ENCODE assay signal across 8 mouse cellular contexts in genomic region chr9:57639661-57640328, GRCm38 (mm10). TPM values are rescaled to one million over a fixed set of nuclear protein-coding genes. Genes with fewer than 3 reads are reported as not detected.
DNase-seq lines count a peak whose midpoint lies in the region; ATAC-seq and TF ChIP-seq lines count a peak whose summit lies in the region.

No protein-coding gene starts in this region.

- no peaks in the 10 kb centered on the region for H3K9me3 ChIP-seq in heart, embryonic 13.5 days
- H3K9me3 ChIP-seq in ES-E14 (ENCODE audit: control insufficient read depth, insufficient read depth, low read depth, low read length): no peaks in the 10 kb centered on the region
- no peaks in the 10 kb centered on the region for H3K9me3 ChIP-seq in hindbrain, embryonic 10.5 days
- H3K9me3 ChIP-seq in midbrain, embryonic 10.5 days (replicated peaks): no peaks in the 10 kb centered on the region

- peaks cover 85% of the 10 kb centered on the region for H3K4me1 ChIP-seq in heart, embryonic 13.5 days
- peaks cover 0 to 26% of the 10 kb centered on the region in 2 experiments; a peak in 2 of 4 replicates for H3K4me1 ChIP-seq in ES-E14 (ENCODE audit: control insufficient read depth in 2 of 2, insufficient read depth in 2 of 2, low read length in 2 of 2, poor library complexity in 1 of 2)
- H3K4me1 ChIP-seq in hindbrain, embryonic 10.5 days (replicated peaks): peaks cover 79% of the 10 kb centered on the region
- peaks cover 76% of the 10 kb centered on the region for H3K4me1 ChIP-seq in midbrain, embryonic 10.5 days

- WGBS in heart, embryonic 13.5 days: 73% methylated on average over 5 of the region's 5 CpGs
- 72% methylated on average over 5 of the region's 5 CpGs for WGBS in hindbrain, embryonic 10.5 days
- WGBS in midbrain, embryonic 10.5 days: 81% methylated on average over 5 of the region's 5 CpGs

- in situ Hi-C loops in ES-E14 (cut with MboI; ENCODE audit: low sequenced_read_pairs in 2 of 2, unreplicated experiment in 2 of 2): no loop called here

- no peak for ATAC-seq in heart, embryonic 13.5 days (ENCODE audit: extremely low read depth, insufficient number of reproducible peaks, low FRiP score, low TSS enrichment)

- no peak for DNase-seq in heart, adult 18-20 months
- DNase-seq in ES-E14 (ENCODE audit: low read depth, low spot score): no peak
- no peak for DNase-seq in hindbrain, embryonic 10.5 days (ENCODE audit: low spot score)
- DNase-seq in midbrain, embryonic 10.5 days (ENCODE audit: low spot score): no peak
- DNase-seq in Muller cell, postnatal 12 days (ENCODE audit: inconsistent ontology term): no peak
- no peak for DNase-seq in MN1 (ENCODE audit: low spot score)
- DNase-seq in retina, embryonic 14.5 days (ENCODE audit: low spot score): no peak

- H3K4me3 ChIP-seq in heart, embryonic 13.5 days: peak overlapping the region; percentile 37
- H3K4me3 ChIP-seq in ES-E14 (ENCODE audit: insufficient read depth in 1 of 2, low read depth in 1 of 2, low read length in 2 of 2, poor library complexity in 1 of 2, severe bottlenecking in 1 of 2): peak overlapping the region in 1 of 2 experiments; percentile 17; a peak in 1 of 4 replicates
- H3K4me3 ChIP-seq in hindbrain, embryonic 10.5 days: peak overlapping the region; percentile 35
- H3K4me3 ChIP-seq in midbrain, embryonic 10.5 days: peak overlapping the region; percentile 23; the same call in 1 of the 2 replicates

- peaks cover 14% of the 10 kb centered on the region for H3K36me3 ChIP-seq in heart, embryonic 13.5 days
- H3K36me3 ChIP-seq in ES-E14 (ENCODE audit: control insufficient read depth, insufficient read depth, low read length, poor library complexity, severe bottlenecking): peaks cover 5% of the 10 kb centered on the region; the same call in 1 of the 2 replicates
- peaks cover 32% of the 10 kb centered on the region for H3K36me3 ChIP-seq in hindbrain, embryonic 10.5 days
- H3K36me3 ChIP-seq in midbrain, embryonic 10.5 days: peaks cover 51% of the 10 kb centered on the region

- peak overlapping the region; percentile 65 for H3K9ac ChIP-seq in heart, embryonic 13.5 days
- H3K9ac ChIP-seq in ES-E14 (ENCODE audit: insufficient read depth, low read depth, low read length, poor library complexity, severe bottlenecking): 0 out of 2 replicates have a peak overlapping the region, but pooled peaks have one; percentile 0

- peak overlapping the region; percentile 75 for H3K27ac ChIP-seq in heart, embryonic 13.5 days (replicated peaks)
- no peak overlapping the region for H3K27ac ChIP-seq in ES-E14 (ENCODE audit: insufficient read depth, low read depth, low read length, poor library complexity, severe bottlenecking)
- peak overlapping the region; percentile 78 for H3K27ac ChIP-seq in hindbrain, embryonic 10.5 days
- H3K27ac ChIP-seq in midbrain, embryonic 10.5 days (replicated peaks): peak overlapping the region; percentile 58

- peak overlapping the region; percentile 67 for H3K4me2 ChIP-seq in heart, embryonic 13.5 days

- no peaks in the 10 kb centered on the region for H3K27me3 ChIP-seq in heart, embryonic 13.5 days (replicated peaks)
- H3K27me3 ChIP-seq in hindbrain, embryonic 10.5 days (ENCODE audit: insufficient read depth, poor library complexity, severe bottlenecking): no peaks in the 10 kb centered on the region
- no peaks in the 10 kb centered on the region for H3K27me3 ChIP-seq in midbrain, embryonic 10.5 days (ENCODE audit: low read depth, poor library complexity, severe bottlenecking)

TF ChIP-seq in ES-E14, 5 proteins besides CTCF, POLR2A, EP300 and RAD21:
- TF ChIP-seq ZNF384 (IDR thresholded peaks at IDR 0.05; ENCODE audit: low read depth, low read length): no peak
- TF ChIP-seq ZC3H11A (IDR thresholded peaks at IDR 0.05; ENCODE audit: borderline replicate concordance, low read depth, low read length): no peak
- no peak for TF ChIP-seq HCFC1 (IDR thresholded peaks at IDR 0.05; ENCODE audit: borderline replicate concordance, insufficient read depth, low read length)
- TF ChIP-seq CHD2 (IDR thresholded peaks at IDR 0.05; ENCODE audit: low read depth, low read length): no peak
- no peak for TF ChIP-seq MAFK (IDR thresholded peaks at IDR 0.05; ENCODE audit: insufficient read depth, low read depth, low read length)

RNA-seq across cellular contexts. Expression of gene Csk, which starts 13.6 kb away (rescaled TPM):
- 16.3 and 17.2 TPM in 2 replicates for polyA plus RNA-seq in heart, embryonic 13.5 days (2015; fragmentation: Nextera tagmentation; extraction: Ambion mirVana)
- 10 to 100 TPM; 23.7 to 30.6 TPM for total RNA-seq in heart, adult 18-20 months (2021)
- total RNA-seq in ES-E14 (2012; rRNA removed): 27.1 and 32.2 TPM in 2 replicates
- polyA plus RNA-seq in hindbrain, embryonic 10.5 days (2016; fragmentation: Nextera tagmentation; extraction: Ambion mirVana): 40.8 and 42.3 TPM in 2 replicates
- 38.9 and 41.5 TPM in 2 replicates for polyA plus RNA-seq in midbrain, embryonic 10.5 days (2016; fragmentation: Nextera tagmentation; extraction: Ambion mirVana)

RNA-seq across cellular contexts. Expression of gene Lman1l, which starts 19.2 kb away (rescaled TPM):
- polyA plus RNA-seq in heart, embryonic 13.5 days (2015; fragmentation: Nextera tagmentation; extraction: Ambion mirVana): not detected in 2 replicates
- under 1 TPM; 0.15 to 0.23 TPM for total RNA-seq in heart, adult 18-20 months (2021)
- total RNA-seq in ES-E14 (2012; rRNA removed): 0.22 TPM in 1 of 2 replicates, not detected in the other
- not detected in 2 replicates for polyA plus RNA-seq in hindbrain, embryonic 10.5 days (2016; fragmentation: Nextera tagmentation; extraction: Ambion mirVana)
- polyA plus RNA-seq in midbrain, embryonic 10.5 days (2016; fragmentation: Nextera tagmentation; extraction: Ambion mirVana): 0.10 TPM in 1 of 2 replicates, not detected in the other

RNA-seq across cellular contexts. Expression of gene Cplx3, which starts 33.7 kb away (rescaled TPM):
- not detected in 2 replicates for polyA plus RNA-seq in heart, embryonic 13.5 days (2015; fragmentation: Nextera tagmentation; extraction: Ambion mirVana)
- not detected for total RNA-seq in heart, adult 18-20 months (2021)
- total RNA-seq in ES-E14 (2012; rRNA removed): not detected in 2 replicates
- 0.88 and 2.8 TPM in 2 replicates for polyA plus RNA-seq in hindbrain, embryonic 10.5 days (2016; fragmentation: Nextera tagmentation; extraction: Ambion mirVana)
- 2.5 and 3.1 TPM in 2 replicates for polyA plus RNA-seq in midbrain, embryonic 10.5 days (2016; fragmentation: Nextera tagmentation; extraction: Ambion mirVana)

RNA-seq across cellular contexts. Expression of gene Cyp1a2, which starts 43.7 kb away (rescaled TPM):
- not detected in 2 replicates for polyA plus RNA-seq in heart, embryonic 13.5 days (2015; fragmentation: Nextera tagmentation; extraction: Ambion mirVana)
- not detected for total RNA-seq in heart, adult 18-20 months (2021)
- 0.67 and 0.69 TPM in 2 replicates for total RNA-seq in ES-E14 (2012; rRNA removed)
- polyA plus RNA-seq in hindbrain, embryonic 10.5 days (2016; fragmentation: Nextera tagmentation; extraction: Ambion mirVana): not detected in 2 replicates
- polyA plus RNA-seq in midbrain, embryonic 10.5 days (2016; fragmentation: Nextera tagmentation; extraction: Ambion mirVana): not detected in 2 replicates

RNA-seq across cellular contexts. Expression of gene Cyp1a1, which starts 47.9 kb away (rescaled TPM):
- not detected in 2 replicates for polyA plus RNA-seq in heart, embryonic 13.5 days (2015; fragmentation: Nextera tagmentation; extraction: Ambion mirVana)
- under 1 TPM; 0.15 to 0.39 TPM for total RNA-seq in heart, adult 18-20 months (2021)
- total RNA-seq in ES-E14 (2012; rRNA removed): 0.74 and 1.0 TPM in 2 replicates
- polyA plus RNA-seq in hindbrain, embryonic 10.5 days (2016; fragmentation: Nextera tagmentation; extraction: Ambion mirVana): not detected in 2 replicates
- polyA plus RNA-seq in midbrain, embryonic 10.5 days (2016; fragmentation: Nextera tagmentation; extraction: Ambion mirVana): 0.04 TPM in 1 of 2 replicates, not detected in the other
